Mouse (Mus musculus) cerebellum, postnatal 4 days (tissue): Measurements from ENCODE around the gene Bola2.

Experiments used
- DNase-seq, 2 experiments: peaks; one replicate each; pipeline ENCODE4 v3.0.0; 2022; ENCODE audit warnings: low spot score in 2 of 2, mixed read lengths in 1 of 2

The Bola2 gene

GRCm38 (mm10) chr7:126689021-126689420 is 6.2 kb upstream of the Bola2 start:
- DNase-seq = no peak

DNA sequence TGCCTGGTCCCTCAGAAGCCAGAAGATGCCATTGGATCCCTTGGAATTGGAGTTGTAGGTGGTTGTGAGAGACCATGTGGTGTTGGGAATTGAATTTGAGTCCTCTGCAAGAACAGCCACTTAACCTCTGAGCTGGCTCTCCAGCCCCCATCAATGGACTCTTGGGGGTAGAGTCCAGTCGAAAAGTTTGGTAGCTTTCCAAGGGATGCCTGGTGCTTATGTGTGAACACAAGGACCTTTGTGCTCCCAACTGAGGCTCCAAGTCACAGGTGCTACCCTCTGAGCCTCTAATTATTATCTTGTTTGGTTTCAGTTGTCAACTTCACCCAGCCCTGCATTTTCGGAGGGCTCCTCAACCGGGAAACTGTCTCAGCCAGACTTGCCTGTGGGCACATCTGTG is 4.5 kb upstream of the Bola2 start:
- DNase-seq = no peak

DNA sequence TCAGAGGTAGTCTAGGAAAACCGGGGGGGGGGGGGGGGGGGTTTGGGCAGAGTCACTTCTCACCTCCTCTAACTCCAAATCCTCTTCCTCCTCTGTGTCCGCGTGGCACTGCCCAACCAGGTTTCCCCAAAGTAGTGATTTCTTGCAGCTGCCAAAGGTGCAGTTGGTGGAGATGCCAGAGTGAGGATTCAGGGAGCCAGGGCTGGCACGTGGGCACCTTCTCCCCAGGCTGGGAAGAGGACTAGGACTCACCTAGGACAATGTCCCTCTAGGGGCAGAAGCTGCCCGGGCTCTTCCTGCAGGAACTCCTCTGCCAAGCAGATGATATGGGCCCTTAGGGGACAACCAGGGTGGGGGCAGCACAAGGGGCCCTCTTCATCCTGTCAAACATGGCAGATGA is 3.5 kb upstream of the Bola2 start:
- no peak for DNase-seq

DNA sequence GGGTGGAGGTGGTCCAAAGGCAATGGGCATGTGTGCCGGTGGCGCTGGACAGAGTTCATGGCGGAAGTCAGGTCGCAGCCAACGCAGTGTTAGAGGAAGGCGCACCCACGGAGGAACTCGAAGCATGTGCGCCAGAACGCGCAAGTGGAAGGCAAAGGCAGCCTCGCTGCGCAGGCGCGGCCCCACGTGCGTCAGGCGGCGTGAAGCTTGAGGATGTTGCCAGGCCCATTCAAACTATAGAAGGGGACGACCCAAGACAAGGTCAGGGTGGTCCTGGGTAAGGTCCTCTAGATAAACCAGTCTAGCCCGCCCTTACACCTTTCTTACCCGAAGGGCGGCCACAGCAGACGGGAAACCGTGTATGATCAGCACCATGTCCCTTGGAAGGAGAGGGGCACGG is 2.8 kb upstream of the Bola2 start:
- no peak for DNase-seq

GRCm38 (mm10) chr7:126693256-126693655 is 1.9 kb upstream of the Bola2 start:
- peak; percentile 61 to 88 for DNase-seq

GRCm38 (mm10) chr7:126693781-126694180 is 1.4 kb upstream of the Bola2 start:
- DNase-seq = no peak

- DNase-seq = no peak
These were observed 655 bp upstream of the Bola2 start for GRCm38 (mm10) chr7:126694441-126695051.

DNA sequence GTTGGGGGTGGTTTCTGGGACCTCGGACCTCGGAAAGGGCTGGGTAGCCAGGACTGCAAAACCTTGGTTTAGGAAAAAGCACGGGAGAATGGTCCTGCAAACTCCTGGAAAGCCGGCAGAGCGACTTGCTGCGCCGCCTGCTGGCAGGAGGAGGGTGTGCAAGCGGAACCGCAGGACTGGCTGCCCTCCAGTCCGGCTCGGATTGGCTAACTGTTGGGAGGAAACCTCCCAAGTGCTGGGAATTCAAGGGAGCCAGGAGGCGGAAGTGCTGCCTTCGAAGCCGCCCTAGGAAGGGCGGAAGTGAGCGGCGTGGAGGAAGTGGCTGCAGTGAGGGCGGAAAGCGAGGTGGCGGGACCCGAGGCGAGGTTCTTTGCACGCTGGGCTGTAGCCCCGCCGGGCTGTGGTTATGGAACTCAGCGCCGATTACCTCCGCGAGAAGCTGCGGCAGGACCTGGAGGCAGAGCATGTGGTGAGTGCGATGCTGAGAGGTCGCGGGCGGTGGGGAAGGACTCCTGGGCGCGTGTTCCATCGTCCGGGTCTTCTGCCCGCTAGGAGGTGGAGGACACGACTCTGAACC is 518 bp downstream of the Bola2 start, which contains the start of gene Slx1b:
Gene Slx1b, minus strand, starts transcription at position 154 of the 577 bp plus-strand sequence.
- peak; percentile 92 to 96 for DNase-seq

DNA sequence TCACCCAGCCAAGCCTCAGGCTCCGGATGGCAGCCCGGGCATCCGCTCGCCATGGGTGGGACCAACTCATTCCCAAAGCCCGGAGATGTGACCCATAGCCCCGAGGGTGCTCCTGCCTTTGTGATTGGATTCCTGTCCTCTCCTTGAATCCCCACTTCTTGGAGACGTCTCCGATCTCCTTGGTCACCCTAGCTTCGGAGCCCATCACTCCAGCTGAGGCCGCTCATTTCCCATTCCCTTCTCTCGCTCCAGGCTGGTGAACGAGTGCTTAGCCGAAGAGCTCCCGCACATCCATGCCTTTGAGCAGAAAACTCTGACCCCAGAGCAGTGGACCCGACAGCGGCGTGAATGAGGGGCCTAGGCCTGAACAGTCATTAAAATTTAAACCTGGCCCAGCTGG is 1.1 kb downstream of the Bola2 start:
- no peak for DNase-seq

DNA sequence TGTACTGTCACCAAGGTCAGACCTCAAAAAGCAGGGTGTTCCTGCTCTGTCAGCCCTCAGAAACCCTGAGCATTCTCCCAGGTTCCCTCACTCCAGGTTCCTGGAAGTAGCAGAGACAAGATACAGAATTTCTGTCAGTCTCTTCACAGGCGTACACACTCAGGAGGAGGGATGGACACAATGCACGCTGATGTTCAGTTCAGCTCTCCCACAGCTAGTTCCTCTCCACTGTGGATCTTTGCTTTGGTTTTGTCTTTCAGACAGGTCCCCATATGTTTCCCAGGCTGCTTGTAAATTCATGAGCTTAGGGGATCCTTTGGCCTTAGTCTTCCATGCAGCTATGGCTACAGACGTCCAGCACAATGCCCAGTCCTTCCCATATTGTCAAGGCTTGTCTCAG is 1.7 kb downstream of the Bola2 start:
- DNase-seq = no peak

GRCm38 (mm10) chr7:126697838-126698237 is 2.6 kb downstream of the Bola2 start:
- DNase-seq = no peak

DNA sequence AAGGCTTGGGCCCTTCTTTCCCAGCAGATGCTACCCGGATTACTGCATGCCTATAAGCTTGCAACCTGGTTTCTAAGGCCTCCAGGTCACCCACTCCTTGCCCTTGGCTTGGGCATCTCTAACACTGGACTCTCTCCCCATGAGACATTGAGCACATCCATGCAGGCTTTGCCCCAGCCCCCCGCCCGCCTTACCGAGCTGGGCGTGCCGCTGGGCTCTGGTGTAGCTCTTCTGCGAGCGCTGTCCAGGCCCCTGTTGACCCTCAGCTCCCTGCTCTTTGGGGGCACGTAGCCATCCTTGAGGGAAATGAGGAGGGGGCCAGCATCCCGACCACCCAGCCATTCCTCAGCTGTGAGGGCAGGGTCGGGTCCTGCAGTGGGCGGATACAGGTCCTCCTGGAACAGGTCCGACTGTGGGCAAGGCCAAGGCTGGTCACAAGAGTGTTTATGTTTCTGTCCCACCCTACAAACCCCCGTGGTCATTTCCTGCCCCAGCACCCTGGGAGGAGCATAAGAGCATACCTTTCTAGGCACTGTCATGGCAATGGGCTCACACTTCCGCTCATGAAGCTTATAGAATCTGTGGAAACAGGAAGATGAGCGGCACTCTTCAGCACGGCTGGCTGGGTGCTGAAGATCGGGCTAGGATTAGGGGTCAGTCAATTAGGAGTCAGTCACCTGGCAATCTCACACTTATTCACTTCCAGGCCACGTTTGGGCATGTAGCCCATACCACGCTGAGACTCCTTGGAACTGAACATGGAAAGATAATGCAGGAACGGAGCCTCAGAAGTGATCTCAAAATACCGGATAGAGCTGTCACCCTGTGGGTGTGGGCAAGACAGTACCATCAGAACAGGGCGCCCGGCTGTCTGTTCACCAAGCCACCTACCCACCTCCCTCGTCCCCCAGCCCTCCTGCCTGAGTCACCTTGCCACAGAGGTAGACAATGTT is 5.1 kb downstream of the Bola2 start:
- no peak for DNase-seq

DNA sequence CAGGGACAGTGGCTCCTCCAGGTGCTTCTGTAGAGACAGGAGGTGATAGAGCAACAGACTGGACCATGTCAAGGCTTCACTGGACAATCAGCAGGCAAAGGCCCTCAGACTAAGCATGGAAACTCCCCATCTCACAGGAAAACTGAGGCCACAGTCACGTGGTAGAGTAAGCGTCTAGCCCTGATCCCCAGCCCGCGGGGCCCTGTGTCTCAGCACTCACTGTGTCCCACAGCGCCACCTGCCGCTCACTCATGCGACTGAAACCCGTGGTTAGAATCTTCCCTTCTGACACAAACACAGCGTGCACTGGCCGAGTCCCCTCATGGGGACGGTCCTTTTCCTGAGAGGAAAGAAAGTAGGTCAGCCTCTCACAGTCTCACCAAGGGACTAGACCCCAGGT is 5.9 kb downstream of the Bola2 start:
- peak; percentile 86 to 93 for DNase-seq

DNA sequence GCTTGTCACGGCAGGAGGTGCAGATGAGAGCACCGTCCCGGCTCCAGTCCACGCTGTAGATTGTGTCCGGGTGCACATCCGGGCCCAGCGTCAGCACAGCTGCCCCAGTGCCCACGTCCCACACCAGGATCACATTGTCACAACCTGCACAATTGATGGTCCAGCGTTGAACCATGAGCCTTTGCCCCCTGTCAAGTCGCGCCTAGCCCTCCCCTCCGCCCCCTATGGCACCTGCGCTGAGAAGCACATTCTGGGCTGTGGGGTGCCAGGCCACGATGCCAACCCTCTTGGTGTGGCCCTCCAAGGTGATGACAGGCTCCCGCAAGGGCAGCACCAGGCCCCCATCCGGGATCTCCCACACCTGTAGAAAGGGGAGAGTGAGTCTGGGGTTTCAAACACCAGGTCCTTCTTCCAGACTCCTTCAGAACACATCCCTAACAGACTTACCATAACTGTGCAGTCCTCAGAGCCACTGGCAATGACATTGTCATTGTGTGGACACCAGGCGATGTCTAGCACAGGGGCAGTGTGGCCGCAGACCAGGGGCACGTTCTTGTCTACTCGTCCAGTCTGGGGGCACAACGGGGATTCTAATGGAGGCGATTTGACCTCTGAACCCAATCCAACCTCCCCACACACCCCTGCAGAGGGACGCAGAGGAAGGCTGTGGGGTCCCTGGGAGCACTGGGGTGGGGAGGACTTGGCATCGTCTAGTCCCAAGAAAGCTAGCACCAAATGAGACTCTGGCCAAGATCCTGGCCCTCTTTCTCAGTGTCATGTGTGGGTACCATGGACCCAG is 6.6 kb downstream of the Bola2 start:
- no peak for DNase-seq

GRCm38 (mm10) chr7:126702358-126702757 is 7.2 kb downstream of the Bola2 start:
- DNase-seq = no peak

DNA sequence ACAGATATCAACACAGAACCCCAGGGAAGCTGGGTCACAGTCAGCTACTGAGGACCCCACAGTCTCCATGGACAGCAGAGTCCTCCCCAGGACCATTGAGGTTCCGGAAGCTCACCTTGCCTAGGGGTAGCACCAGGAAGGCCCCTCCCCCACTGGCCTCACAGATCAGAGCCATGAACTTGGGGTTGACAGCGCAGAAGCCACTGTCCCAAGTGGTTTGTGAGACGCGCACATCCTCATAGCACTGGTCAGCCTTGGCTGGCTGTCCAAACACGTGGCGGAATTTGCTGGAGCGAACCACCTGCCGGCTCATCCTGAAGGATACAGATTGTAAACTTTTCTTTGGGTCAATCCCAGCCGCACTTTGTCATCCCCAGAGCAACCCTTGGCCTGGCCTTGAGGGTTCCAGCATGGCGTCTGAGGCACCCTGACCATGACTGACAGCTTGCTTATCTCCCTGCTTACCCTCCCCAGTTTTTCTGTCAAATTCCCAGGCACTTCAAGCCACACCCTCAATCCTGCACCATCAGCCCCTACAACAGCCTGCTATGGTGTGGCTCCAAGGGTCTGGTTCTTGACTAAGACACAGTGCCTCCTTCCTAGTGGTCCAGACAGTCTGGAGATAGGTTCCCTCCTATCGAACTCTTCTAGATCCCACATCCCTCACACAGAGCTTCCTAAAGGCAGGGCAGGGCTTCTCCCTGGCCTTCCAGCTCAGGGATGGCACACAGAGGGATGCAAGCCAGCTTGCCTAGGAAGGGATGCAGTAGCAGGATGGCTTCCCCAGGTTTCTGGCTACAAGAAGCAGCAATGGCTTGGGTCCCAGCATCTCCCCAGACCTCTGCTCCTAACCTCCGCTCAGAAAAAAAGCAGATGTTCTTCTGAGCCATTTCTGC is 7.9 kb downstream of the Bola2 start:
- DNase-seq = no peak

DNA sequence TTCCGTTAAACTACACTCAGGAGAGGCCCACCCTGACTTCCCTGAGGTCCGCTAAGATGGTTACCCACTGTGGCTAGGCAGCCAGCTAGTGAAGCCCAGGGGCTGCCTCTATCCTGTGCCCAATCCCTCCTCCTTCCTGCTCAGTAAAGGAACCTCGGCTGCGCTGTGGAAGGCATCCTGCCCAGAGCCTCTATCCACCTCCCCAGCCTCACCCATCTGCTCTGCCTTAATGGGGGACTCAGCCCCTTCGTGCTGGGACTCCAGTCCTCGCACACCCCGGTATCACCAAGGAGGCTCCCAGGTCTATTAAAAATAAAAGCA is 8.5 kb downstream of the Bola2 start:
- no peak for DNase-seq

DNA sequence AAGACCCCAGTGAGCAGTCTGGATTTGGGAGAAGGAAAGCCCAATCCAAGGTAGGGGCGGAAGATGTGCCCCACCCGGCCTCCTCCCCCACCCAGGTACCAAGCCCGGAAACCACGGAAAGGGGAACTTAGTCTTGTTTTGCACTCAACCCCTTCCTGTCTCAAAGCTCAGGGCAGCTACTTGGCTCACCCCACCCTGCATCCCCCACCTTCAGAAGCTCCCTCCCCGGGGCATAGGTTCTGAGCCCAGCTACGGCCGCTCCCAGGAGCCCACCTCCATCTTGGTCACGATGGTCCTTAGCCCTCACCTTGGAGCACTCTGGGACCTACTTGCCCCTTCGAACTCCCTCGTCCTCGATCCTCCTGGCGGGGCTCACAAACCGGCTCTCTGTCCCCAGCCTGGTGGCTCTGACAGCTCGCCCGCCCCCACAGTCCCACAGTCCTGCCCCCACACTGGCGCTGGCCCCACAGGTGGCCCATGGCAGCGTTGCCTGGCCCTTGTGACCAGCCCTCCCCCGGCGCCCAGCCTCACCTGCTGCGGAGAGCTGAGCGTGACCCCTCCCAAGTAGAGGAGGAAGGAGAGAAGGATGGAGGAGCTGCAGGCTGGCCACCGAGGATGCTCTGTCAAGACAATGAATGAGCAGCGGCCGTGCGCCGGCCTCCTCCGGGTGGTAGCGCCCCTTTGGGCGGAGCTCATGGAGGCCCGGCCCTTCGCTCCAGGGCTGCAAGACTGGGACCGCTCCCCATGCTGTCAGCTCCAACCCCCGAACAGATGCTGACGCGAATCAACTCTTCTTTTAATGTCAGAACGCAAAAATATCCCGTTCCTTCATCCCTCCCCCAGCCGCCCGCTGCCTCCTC is 9.2 kb downstream of the Bola2 start:
- DNase-seq = peak; percentile 75 to 76

- DNase-seq = no peak
These were observed 12.4 kb downstream of the Bola2 start, which contains the start of gene Coro1a for GRCm38 (mm10) chr7:126707442-126708174. Coro1a (minus strand) TSS chr7:126707787.
